Mouse (Mus musculus) stomach, postnatal 0 days (tissue): ENCODE measurements around the gene Tnni1.

Source experiments
- CTCF ChIP-seq: IDR thresholded peaks from 2 replicates; pipeline ENCODE4 v1.5.1; 2016; ENCODE audit warnings: antibody characterized with exemption, low read depth, mild to moderate bottlenecking, moderate library complexity
- EP300 ChIP-seq: optimal IDR thresholded peaks from 2 replicates; pipeline ENCODE3; 2016; ENCODE audit warnings: antibody characterized with exemption

GRCm38 (mm10) chr1:135729821-135730220 lies 49.4 kb upstream of the Tnni1 start:
- TF ChIP-seq EP300 (no peak), CTCF (no peak)
